Mouse (Mus musculus) R1 (cell line): ENCODE data around the gene Plpp1.

Experiments used
- DNase-seq: peaks from one replicate; pipeline ENCODE4 v3.0.0-alpha.2; 2018; ENCODE audit warnings: low read depth, low spot score

The Plpp1 gene

DNA sequence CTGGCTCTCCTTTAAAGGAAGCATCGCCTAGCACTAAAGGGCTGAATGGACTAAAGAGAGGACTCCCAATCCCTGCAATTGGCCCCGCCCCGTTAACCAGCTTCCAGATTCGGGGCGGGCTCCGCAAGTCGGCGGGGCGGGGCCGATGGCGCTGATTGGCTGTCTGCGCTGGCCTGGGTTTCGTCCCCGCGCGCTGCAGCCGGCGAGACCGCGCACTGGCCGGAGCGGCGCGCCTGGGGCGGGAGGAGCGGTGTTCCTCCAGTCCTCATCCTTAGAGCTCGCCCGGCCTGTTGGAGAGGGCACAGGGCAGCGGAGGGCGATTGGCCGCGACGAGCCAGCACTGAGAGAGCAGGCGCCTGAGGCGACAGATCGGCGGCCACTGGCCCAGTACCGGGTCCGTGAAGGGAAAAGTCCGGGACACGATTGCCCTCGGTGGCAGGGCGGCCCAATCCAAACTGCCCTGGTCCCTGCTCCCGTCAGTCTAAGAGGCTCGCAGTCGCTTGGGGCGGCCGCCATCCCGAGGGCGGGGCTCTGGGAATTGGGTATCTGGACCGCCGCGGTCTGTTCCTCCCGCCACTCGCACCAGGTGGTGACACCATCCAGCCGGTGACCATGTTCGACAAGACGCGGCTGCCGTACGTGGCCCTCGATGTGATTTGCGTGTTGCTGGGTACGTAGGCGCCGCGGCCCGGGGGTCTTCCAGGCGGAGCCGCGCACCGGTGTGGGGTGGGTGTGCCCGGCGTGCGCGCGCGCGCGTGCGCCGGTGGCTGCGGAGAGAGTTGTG is at the start of gene Plpp1:
TSS of gene Plpp1 (plus strand) at position 196 of the 784 bp plus-strand sequence.
- peak; percentile 97 for DNase-seq

DNA sequence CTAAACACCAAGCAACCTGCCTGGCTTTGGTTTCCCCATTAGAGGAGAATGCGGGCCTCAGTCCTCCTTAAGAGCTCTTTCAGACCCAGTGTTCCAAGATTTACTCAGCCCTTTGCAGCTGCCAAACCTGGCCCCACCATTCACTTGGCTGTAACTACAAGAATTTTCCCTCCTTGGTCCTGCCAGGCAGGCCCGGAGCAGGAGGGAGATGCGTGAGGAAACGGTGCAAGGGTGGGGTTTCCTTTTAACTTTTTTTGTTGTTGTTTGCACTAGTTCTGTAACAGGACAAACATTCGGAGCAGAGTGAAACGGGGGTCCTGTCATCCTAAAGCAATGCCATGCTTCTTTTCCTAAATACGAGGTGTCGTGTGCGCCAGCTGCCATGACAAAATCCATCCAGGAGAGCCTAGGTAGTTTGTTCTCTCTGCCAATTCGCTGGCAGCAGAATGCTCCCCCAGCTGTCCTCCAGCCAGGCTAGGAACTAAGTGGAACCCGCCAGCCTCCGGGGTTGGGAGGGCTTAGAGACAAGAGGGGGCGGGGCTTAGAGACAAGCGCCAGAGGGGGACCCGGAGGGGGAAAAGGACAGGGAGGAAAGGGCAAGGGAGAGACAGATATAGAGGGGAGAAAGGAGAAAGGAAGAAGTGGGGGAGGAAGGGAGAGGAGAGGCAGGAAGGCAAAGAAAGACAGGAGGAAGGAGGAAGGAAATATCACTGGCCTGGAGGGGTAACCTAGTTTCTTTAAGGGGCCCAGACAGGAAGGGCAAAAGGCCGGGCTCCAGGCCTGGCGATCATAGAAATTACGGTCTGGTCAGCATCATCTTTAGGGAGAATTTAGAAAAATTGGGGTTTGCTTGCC is 48.9 kb upstream of the Plpp1 start:
- DNase-seq = peak; percentile 88

DNA sequence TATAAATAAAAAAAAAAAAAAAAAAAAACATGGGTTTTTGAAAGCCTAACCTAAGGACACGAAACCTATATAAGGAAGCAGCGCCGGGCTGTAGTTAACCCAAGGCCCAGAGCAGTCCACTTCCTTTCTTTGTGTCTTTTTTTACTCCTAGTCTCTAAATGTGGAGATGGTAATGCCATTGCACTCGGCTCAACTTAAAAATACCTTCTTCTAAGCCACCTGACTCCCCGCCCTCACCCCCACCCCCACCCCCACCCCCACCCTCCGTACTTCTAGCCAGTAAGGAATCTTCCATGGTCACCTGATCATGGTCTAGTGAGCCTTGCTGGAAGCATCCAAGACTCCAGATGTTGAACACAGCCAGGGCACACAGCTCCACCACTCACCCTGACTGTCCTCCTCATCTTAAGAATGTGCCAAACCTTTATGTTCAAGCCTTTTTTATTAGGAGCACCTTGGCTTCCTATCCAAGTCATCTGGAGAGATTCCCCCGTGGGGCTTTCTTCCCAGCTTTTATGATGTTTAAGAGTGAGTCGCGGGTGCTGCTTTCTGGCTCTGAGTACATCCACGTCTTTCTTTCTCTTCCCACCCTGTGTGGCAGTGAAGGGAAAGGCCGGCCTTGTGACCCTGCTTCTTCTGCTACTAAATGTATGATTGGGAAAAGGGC is 48.1 kb upstream of the Plpp1 start:
- no peak for DNase-seq

DNA sequence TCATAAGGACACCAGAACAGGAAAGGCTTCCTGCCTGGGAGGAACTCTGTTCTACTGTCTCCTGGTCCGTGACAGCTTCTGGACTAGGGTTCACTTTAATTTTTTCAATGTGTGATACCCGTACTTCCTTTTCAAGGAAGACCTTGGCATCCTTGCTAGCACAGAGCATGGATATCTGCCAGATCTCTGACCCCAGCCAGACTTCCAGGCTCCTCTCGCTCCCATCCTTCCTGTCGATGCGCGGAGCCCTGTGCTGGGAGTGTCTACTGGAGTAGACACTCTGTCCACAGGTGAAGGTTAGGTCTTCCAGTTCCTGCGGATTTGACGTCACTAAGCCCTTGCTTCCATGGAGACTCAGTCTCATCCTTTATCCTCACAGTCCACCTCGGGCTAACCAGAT is 47.1 kb upstream of the Plpp1 start:
- DNase-seq = no peak

DNA sequence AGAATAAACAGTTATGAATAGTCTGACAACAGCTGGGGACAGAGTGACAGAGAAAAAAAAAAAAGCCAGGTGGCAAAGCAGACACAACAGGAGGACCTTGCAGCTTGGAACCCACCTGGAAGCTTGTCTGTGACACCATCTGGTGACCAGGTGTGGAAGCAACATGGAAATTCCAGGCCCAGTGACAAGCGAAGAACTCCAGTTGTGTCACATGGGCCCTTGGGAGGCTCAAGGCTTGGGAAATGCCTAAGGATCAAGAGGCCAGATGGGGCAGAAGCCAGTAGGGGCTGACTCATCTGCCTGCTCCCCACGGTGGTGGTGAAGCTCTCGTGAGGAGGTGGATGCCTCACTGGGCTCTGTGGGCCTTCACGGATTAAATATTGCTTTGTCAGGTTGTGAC is 45.7 kb upstream of the Plpp1 start:
- DNase-seq = no peak

DNA sequence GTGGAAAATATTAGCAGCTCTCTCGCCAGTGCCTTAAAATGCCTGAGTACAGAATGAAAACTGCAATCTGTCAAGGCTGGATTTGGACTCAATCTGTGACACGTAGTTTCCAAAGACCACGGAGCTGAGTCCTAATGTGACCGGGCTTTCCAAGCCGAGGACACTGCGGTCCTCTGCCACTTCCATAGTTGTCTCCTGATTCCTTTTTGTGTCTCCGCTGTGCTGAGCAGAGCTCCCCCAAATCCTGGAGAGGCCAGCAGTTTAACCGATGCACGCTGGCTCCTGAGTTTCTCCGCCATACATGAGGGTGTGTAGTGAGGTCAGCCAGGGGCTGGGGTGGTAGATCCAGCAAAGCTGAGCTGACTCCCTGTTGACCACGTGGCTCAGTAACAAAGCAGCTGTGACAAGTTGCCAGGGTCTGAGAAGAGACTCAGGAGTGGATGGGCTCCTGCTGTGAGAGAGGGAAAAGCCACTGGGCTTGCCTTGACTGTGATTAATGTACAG is 45.0 kb upstream of the Plpp1 start:
- DNase-seq = peak; percentile 66

DNA sequence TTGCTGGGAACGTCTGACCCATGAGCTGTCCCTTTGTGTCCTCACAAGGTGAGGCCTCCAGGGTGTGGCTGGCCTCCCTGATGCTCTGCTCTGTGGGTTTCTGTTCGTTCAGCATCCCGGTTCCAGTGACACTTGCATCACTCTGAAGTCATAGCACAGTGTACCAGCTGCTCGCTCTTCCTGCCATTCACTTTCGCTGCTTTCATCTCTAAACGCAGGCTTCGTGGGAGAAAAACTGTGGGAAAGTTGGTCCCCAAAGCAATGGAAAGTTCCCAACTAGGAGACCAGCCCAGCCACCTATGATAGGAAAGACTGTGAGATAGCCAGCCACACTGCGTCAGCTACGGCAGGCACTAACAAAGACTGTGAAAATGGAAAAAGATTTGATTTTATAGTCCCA is 43.2 kb upstream of the Plpp1 start:
- no peak for DNase-seq

DNA sequence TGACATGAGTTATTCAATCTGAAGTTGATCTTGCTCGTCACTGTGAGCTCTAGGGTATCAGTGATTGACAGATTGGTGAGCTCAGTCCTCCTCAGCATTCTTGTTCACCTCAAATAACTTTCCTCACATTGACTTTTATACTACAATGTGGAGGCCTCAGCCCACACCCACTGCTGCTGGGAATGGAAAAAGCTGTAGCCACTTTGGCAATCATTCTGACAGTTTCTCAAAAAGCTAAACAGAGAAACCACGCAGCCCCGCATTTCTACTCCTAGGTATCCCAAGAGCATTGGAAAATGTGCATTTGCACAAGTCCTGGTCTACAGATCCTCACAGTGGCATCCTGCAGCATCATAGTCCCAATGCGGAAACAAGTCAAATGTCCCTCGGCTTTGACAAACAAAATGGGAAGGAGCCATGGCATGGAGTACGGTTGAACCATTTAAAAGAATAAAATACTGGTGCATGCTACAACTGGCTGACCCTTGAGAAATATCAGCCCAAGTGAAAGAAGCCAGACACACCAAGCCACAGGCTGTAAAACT is 42.0 kb upstream of the Plpp1 start:
- no peak for DNase-seq

DNA sequence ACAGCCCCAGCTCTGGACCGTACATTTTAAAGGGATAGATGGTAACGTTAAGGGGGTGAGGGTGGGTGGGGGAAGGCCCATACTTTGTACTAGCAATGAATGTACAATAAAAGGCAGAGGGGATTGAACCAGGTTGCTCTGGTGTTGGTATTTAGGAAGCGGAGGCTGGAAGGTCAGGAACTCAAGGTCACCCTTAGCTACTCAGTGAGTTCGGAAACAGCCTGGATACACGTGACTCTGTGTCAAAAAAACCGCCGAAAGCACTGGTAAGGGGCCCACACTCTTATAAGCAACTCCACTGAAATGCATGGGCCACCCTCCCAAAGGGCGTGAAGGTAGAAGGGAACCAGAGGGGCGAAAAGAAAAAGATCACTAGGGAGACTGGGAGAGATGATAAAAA is 41.2 kb upstream of the Plpp1 start:
- peak; percentile 58 for DNase-seq

DNA sequence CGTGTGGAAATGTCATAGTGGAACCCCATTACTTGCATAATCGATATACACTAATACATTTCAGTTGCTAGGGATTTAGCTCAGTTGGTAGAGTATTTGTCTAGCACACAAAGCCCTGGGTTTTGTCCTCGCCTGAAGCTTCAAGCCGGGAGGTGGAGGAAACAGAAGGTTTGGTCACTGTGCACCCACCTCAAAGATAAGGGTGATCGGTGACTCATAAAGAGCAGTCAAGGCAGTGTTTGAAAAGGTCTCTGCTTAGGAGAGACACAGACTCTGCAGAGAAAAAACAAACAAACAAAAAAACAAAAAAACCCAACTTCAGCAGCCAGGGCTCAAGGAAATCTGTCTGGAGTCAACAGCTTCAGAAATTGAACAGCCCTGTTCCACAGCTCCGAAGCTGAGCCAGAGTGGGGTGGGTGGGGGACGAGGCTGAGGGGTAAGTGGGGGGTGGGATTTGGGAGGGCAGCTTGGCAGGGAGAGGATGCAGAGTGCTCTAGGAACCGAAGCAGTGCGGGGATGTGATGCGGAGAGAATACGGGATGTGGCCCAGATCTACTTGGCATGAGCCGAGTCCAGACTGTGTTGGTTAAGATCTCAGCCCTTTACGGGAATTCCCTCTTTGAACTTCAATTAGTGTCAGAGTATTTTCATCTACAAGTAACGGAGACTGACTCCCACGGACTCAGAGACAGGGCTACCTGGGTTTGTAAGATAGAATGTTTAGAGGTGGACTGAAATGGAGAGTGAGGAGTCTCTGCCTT is 40.6 kb upstream of the Plpp1 start:
- no peak for DNase-seq

DNA sequence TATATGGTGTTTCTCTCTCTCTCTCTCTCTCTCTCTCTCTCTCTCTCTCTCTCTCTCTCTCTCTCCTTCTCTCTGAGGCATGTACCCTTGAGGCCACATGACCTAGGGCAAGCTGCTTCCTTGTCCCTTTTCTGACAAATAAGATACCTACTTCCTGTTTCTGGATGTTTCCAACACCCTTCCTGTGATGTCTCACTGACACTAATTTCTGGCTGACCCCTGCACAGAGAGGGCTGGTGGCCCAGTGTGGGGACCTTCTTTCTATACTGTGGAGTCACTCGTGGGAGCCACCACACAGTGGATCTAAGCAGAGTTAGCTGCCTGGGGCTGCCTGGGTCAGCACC is 40.1 kb upstream of the Plpp1 start:
- DNase-seq = no peak

DNA sequence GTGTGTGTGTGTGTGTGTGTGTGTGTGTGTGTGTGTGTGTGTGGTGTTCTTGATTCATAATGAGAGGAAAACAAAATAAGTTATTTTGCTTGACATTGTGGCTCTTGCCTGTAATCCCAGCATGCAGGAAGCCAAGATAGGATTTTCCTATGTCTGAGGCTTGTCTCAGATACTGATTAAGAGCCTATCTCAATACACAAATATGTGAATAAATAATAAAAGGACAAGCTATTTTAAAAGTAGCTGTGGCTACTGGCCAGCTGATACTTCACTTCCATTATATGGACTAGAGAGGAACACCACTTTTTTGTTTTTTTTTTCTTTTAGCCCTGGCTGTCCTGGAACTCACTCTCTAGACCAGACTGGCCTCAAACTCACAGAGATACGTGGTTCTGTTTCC is 38.8 kb upstream of the Plpp1 start:
- DNase-seq = no peak

DNA sequence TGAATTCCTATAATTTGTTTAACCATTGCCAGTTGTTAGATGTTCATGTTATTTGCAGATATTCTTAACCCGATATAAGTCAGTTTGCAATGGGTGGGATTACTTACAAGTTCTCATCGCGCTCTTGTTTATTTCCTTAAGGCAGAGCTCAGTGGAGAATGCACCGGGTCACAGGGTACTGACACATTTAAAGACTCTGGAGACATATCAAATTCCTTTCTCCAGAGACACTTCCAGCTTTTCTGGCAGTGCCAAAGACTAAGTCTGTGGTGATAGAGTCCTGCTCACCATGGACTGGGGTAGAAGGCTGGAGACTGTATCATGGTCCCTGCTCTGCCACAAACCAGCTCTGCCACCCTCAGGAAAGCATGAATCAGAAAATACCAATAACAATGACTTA is 38.0 kb upstream of the Plpp1 start:
- DNase-seq = no peak

DNA sequence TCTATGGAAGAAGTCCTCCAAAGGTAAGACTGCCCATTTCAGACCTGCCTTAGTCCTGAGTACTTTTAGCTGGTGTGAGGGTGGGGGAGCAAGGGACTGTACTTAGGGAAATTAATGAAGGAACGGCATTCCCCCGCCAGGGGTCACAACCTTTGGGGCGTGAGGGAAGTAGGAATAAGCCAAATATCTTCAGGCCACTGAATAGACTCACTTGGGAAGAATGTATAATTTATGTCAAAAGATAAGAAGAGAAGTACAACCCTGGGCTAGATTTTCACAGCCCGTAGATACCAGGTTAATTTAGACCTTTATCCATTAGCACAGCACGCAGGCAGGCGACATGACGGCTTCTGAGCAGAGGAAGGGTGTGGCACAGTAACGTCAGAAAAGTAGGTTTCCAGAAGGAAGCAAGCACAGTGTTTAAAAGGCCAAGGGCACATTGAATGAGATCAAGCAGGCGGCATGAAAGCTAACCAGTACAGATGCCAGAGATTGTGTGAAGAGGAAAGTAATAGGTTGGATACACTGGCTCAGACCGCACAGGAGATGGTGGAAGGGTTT is 37.0 kb upstream of the Plpp1 start:
- DNase-seq = no peak

DNA sequence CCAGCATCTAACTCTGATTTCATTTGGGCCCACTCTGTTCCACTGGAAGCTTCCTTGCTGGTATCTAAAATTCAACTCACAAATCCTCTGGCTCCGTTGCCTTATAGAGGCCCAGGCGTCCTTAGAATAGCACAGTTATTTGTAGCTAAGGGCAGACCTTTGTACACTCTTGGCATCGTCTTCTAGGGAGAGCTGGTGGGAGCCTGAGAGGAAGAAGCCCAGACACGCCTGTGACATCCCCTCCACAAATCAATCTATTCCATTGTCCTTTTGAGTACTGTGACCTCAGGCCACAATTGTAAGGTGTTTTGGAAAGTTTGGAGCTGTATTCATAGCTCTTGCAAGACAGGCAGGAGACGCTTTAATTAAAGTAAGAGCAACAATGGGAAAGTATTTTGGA is 36.0 kb upstream of the Plpp1 start:
- DNase-seq = no peak

DNA sequence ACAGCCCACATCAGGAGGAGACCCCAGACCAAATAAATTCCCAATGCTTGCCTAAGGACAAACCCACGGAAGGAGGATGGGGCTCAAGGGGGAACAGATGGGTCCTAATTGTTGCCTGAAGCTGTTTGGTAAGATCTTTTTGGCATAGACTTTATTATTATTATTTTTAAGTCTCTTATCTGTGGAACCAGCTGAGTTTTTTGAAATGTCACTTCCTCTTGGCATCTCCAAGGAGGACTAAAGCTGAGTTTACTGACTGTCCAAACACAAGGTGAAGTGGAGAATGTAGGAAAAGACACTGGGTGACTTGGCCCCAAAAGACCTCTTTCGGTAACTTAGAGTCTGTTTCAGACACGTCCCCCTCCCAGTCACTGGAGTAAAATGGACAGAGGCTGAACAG is 34.9 kb upstream of the Plpp1 start:
- no peak for DNase-seq

DNA sequence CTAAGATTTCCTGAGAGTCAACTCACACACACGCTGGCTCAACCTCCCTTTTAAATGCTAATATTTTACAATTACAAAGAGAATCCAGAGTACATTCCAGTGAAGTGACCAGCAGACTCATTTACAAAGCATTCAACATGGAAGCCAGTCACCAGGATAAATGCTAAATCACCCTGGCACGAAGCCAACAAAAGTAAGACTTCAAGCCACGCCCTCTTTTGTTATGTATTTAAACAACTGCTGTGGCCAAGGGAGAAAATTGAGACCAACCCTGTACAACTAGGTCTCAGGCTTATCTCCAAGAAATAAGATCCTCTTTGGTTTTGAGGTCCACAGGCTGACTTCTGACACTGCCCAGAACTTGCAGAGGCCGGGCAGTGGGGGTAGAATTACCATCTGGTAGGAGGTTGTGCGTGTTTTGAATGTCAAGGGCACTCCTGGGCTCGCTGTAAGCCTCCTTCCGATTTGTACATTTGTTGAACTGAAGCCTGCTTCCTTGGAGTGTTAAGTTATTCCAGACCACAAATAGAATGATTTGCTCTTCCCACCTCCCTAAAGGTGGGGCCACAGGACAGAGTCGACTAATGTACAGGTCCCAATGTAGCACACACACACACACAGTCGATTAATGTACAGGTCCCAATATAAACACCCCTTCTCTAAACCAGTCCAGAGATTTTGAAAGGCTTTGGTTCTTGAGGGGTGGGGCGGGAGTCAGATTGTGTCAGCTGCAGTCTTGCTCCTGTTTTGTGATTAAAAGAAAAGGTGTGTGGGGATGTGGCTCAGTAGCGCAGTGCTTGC is 29.9 kb upstream of the Plpp1 start:
- DNase-seq = peak; percentile 100

DNA sequence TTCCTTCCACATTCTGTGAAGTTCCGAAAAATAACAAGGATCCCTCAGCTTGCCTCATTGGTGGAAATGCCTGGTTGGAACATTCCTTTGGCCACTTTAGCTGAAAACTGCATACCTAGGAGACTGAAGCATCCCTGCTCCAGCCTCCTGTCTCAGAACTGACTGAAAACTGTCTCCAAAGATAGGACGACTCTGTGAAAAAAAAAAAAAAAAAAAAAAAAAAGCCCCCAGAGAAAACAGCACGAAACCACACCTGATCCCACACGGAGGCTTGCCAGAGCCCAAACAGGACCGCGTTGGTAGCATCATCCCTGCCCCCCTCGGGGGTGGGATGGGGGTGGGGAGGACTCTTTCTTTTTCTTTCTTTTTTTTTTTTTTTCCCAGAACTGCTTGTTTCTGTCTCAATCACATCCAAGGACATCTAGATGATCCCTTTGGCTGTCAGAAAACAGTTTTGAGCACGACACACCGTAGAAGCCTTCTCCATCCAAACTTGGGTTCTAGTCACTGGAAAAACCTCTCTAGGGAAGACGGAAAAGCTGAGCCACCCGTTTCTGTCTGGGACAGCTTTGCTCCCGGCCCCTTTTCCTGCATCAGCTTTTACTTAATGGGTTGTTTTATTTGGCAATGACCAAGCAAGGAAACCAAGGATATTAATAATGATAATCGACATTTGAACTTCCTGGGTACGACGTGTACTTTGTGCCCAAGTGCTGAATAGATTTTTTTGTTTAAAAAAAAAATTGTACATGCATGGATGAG is 29.0 kb upstream of the Plpp1 start:
- peak; percentile 71 for DNase-seq

DNA sequence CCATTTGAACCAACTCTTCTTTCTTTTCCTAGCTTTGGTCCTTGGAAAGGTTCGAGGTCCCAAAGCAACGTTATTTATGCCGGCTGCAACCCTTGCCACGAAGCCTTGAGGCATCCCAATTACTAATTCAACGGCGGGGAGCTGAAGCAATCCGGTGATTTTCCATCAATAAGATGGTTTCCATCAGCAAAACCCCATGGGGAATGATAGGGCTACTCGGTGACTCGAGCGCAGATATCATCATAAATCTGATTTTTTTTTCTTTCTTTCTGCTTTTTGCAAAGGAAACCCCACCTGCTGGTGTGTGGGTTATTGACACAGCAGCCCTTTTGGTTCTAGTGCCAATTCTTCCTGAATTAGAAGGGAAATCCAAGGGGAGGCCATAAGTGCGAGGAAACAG is 28.3 kb upstream of the Plpp1 start:
- DNase-seq = no peak
